Mouse (Mus musculus): ENCODE results near the gene Arhgdia.

Arhgdia gene

DNA sequence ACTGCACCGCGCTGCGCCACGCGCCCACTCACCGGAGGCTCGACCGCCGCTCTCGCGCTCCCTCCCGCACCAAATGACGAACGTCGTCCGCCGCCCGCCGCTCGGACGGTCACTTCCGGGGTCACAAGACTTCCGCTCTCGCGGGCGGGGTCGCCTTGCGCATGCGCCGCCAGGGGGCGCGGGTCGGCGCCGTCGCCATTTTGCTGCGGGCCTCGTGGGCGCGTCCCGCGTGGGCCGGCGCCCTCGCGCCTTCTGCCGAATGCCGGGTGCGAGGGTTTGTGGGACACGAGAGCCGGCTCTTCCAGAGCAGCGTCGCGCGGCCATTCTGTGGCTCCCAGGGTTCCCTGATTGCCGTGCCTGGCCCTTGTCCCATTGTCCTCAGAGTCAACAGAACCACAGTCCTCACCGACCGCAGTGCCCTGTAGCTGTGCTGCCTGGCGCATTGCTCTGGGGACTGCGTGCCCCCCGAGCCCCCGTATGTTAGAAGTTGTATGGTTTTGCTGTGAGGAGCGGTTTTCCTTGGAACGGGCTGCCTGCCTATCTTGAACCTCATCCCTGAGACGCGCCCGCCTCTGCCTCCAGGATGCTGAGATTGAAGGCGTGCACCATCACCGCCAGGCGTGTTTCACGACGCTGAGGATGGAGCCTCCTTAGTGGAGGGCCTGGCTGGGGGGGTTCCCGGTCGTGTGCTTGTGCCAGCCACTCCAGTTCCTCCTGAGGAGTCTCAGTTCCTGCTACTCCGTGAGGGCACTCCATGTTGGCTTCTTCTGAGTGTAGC is at the start of gene Arhgdia:
TSS of gene Arhgdia (minus strand) at position 135 of the 778 bp plus-strand sequence.
- CTCF ChIA-PET, result interaction anchor here (0.6 to 1.5 kb wide), 4 partner anchors 15 to 92 kb away, joined by 3 to 6 read pairs (median 4); no protein-coding TSS in a partner anchor

DNA sequence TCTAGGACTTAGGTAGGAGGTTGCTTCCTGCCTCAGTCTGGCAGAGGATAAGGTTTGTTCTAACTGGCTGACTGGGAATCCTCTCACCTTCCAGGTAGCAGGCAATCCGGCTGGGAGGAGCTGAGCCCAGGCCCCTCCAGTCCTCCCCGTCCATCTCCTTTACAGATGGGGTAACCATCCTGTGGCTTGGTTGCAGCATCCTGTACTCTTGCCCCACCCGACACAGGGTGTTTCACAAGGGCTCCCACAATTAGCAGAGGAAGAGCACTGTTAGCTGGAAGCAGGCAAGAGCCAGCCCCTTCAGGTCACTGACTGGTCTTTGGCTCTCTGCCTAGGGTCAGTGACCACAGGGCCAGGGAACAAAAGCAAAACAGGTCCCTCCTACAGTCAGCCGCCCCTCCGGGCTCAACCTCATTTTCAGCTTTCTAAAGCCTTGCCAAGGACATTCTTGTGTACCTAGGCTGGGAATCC is 49.0 kb upstream of the Arhgdia start:
- CTCF ChIA-PET, result no interaction called here

- CTCF ChIA-PET, result no interaction called here
Measured at GRCm38 (mm10) chr11:120629911-120630310, 48.5 kb upstream of the Arhgdia start.

- CTCF ChIA-PET, result interaction anchor here (0.6 kb wide), 1 partner anchor 41 kb away, joined by 3 read pairs; no protein-coding TSS in a partner anchor
Measured at GRCm38 (mm10) chr11:120629341-120629730, 47.9 kb upstream of the Arhgdia start.

DNA sequence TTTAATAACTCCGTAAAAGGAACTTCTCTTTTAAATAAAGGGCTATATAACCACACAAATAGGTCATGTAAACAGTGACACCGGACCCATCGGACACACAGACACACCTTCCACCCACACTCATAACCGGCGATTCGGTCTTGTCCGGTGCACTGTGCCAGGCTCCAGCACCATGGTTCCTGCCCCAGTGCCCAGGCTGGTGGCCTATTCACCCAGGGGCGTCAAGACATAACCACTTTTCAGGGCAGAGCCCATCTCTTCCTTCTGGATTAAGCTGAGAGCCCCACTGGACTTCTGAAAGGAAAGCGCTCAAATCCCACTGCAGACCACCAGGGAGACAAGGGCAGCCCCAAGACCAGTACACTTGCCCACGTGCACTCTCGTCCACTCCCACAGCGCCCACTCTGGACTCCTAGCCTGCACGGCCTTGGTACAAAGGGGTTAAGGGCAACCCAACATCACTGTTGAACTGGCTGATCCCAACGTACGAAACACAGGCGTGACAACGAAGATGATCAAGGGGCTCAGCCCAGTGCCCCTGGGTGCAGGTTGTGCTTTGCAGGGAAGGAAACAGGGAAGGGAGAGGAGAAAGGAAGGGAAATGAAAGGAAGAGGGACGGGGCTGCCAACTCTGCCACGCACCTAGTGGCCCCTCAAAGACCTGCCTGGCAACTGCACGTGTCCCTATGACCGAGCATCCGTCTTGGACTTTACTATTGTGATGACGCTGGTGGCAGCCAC is 47.3 kb upstream of the Arhgdia start:
- CTCF ChIA-PET, result interaction anchor here (0.6 kb wide), 1 partner anchor 42 kb away, joined by 3 read pairs; no protein-coding TSS in a partner anchor

DNA sequence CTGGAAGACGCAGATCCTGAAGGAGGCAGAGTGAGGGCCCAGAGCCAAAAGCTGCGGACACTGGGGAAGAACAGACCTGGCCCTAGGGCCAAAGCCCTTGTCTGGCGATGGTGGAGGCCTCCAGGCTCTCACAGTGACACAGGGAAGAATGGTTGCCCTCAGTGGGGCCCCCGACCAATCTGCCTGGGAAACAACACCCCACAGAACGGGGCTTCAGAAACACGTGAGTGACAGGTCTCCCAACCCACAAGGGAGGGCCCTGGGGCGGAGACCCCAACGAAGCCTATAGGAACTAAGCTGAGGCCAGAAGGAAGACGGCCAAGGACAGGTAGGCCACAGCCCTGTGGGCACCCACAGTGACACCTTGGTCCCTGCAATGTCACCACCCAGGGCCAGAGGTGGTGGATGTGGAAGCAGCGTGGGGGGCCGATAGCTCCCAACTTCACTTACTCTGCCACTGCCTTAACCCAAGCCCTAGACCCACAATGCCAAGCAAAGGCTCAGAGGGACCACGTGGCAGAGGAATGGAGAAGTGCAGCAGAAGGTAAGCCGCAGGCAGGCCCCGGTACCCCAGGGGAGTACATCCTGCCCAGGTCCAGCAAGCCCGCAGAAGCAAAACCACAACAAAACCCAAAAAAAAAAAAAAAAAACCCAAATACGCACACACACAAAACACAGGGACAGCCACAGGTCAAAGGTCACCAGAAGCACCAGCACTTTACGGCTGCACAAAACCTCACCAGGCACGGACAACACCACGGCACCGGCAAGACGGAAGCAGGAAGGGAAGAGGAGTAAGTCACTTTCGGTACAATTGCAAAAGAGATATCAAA is 46.3 kb upstream of the Arhgdia start:
- CTCF ChIA-PET, result no interaction called here

DNA sequence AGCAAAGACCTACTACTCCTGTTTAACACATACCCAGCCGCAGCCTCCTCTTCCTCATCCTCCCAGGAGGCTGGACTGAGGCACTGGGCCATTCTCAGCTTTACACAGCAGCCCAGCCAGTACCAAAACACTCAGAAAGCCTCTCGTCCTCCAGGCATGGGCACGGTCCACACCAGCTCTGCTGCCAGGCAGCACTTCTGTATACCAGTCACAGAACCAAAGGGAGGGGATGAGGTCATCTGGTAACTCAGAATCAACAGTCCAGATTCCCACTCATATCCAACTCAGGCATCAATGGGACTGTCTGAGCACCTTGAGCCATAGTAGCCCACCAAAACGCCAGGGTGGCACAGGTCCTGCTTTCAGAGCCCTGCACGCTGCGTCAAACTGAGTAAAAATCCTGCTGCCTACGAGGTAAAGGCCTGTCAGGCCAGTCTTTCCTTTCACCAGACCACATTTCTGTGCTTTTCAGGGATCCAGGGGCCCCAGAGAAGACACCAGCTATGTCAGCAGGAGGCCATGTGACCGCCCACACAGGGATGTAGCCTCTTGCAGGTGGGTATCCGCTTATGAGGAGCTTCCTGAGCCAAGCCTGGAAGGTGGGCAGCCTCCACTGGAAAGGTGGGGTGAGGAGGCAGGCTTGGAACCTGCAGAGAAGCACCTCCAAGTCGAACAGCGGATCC is 45.5 kb upstream of the Arhgdia start:
- CTCF ChIA-PET, result interaction anchor here (0.6 kb wide), 1 partner anchor 52 kb away, joined by 16 read pairs; no protein-coding TSS in a partner anchor

GRCm38 (mm10) chr11:120625152-120625775 is 43.8 kb upstream of the Arhgdia start, which contains the start of gene Sirt7:
Gene Sirt7 (minus strand): TSS chr11:120625240.
- CTCF ChIA-PET, result no interaction called here

DNA sequence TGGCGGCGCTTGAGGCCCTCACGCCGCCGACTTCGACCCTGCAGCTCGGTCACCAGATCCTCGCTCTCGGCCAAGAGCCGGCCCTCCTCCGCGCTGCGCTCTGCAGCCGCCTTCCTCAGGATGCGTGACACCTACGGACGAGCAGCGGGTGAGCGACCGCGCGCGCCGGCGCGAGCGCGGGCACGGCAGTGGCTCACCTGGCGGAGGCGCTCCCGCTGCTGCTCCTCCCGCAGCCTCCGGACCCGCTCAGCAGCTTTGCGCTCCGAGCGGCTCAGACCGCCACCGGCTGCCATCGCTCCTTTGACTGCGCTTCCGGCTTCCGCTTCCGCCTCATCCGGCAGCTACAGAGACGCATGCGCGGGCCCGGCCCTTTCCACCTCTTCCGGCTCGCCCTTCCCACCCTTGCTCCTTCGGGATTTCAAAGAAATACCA is 43.3 kb upstream of the Arhgdia start:
- CTCF ChIA-PET, result interaction anchor here (1.1 to 1.2 kb wide), 2 partner anchors 27 to 305 kb away, joined by 3 to 4 read pairs; no protein-coding TSS in a partner anchor

GRCm38 (mm10) chr11:120623961-120624679 is 42.7 kb upstream of the Arhgdia start:
- CTCF ChIA-PET, result interaction anchor here (0.6 to 1.2 kb wide), 6 partner anchors 27 to 305 kb away, joined by 3 to 7 read pairs (median 3); partner anchors contain the start of gene Aspscr1

GRCm38 (mm10) chr11:120622805-120623204 is 41.4 kb upstream of the Arhgdia start:
- CTCF ChIA-PET, result interaction anchor here (0.6 to 1.7 kb wide), 4 partner anchors 36 to 113 kb away, joined by 3 to 7 read pairs (median 5); partner anchors contain the start of gene Rac3

DNA sequence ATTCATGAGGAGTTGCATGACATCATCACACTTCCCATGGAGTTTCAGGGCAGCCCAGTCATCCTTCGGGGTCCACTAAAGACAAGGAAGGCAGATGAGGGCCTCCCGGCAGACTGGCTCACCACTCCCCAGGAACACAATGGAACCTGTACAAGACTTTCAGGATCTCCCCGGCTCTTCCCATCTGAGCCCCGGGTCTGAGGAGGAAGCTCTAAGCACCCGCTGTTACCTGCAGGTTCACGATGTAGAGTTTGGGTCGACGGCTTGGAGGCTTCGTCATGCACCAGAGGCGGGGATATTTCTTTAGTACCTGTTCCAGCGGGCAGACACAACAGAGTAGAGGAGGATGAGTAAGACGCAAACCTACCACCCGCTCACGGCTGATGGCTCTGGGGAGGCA is 38.8 kb upstream of the Arhgdia start:
- CTCF ChIA-PET, result no interaction called here

GRCm38 (mm10) chr11:120618619-120619535 is 37.5 kb upstream of the Arhgdia start:
- CTCF ChIA-PET, result interaction anchor here (0.6 kb wide), 2 partner anchors 108 to 1256 kb away, joined by 4 read pairs; no protein-coding TSS in a partner anchor

DNA sequence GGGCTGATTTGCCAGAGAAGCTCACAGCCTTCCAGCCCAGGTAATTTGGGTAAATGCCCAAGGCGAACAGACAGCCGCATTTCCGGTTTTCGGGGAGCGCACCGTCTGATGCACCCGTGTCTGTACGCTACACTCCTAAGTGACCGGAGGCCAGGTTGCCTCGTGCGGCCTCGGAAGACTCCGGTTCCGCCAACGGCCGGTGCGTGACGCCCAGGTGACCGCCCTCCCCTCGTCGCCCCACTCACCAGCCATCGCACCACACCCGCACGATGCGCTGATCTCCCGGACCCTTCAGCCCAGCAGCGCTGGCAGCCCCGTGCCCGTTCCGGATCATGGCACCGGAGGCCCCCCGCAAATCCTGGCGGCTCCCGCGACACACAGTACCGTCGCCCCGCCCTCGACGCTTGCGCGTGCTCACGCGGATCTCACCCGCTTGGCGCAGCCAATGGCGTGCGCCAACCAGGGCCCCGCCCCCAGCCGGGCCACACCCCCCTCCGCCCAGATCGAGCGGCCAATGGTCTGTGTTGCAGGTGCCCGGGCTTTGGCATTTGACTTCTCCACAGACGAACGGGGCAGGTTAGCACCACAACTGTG is 36.2 kb upstream of the Arhgdia start, which contains the start of gene Pcyt2:
TSS of gene Pcyt2 (minus strand) at position 418 of the 594 bp plus-strand sequence.
- CTCF ChIA-PET, result no interaction called here

DNA sequence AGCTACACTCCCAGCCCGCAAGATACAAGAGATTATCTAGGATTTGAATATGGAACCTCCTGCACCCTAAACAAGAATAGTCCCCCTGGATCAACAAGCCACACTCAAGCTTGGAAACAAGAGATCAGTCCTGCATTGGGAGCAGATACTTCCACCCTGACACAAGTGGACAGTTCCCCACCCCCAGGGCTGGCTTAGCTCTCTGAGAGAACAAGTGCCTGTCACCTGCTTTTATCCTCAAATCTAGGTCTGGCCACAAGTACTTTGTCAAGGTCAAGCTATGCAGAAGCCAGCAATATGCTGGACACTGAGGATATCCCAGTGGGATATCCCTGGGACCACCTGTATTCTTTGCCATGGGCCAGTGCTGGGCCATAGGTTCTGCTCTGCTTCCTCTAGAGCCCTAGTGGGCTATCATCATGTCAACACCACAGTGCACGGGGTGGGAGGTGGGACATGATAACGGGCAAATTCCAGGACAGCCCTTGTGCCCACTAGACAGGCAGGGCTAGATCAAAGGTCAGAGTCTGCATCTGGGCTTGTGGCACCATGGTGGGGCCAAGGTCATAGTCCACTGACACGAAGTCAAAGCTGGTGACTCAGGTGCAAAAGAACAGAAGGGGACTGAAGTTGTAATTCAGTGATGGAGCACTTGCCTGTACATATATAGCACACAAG is 35.3 kb upstream of the Arhgdia start:
- CTCF ChIA-PET, result no interaction called here

DNA sequence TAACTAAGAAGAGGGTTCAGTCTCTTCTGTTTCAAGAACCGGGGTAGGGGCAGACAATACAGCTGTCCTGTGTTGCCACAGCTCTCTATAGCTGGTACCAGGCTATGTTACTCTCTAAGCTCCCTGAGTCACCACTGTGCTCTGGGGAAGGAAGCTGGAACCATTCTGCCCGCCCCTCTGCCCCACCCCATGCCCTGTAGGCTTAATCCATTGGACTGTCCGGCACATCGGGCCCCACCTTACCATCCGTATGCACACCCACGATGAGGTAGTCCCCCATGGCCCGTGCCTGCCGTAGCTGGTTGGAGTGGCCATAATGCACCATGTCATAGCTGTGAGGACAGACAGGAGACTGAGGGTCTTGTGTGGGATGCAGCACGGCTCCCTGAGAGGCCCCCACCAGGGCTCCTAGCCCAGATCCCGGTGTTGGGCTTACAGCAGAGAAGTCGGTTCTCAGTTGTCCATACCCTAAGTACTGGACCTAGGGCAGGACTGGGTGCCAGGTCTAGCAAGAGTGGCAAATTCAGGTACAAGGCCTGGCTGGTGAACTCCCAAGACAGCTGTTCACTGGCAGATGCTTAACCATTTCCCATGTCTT is 34.3 kb upstream of the Arhgdia start:
- CTCF ChIA-PET, result no interaction called here

DNA sequence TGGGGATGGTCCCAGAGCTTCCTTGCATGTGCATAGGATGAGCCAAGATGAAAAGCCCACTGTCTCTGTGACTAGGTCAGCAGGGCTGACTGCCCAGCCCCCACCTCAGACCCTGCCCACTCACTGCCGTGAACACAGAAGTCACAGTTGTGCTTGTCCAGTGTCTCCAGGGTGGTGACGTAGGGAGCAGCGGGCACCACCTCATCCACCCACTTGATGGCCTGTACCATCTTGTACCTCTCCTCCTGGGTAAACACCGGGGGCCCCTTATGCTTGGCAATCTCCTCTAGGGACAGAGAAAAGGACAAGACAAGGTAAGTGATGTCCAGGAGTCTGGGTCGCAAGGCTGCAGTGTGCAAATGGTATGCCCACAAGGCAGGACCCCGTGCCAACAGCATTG is 33.7 kb upstream of the Arhgdia start:
- CTCF ChIA-PET, result no interaction called here

All from spleen, embryonic (tissue).